Comparison of ENCODE assay signal across 8 mouse cellular contexts in genomic region chr4:107836758-107837157, GRCm38 (mm10). TPM values are rescaled to one million over a fixed set of nuclear protein-coding genes. Genes with fewer than 3 reads are reported as not detected.
DNase-seq lines count a peak whose midpoint lies in the region; ATAC-seq lines count a peak whose summit lies in the region.

No protein-coding gene starts in this region.

- H3K27me3 ChIP-seq in kidney, embryonic 14.5 days (ENCODE audit: control insufficient read depth, insufficient read depth, low read length), result no peaks in the 10 kb centered on the region
- H3K27me3 ChIP-seq in midbrain, embryonic 16.5 days (ENCODE audit: control insufficient read depth, insufficient read depth, low read depth, low read length), result no peaks in the 10 kb centered on the region

- H3K27ac ChIP-seq in kidney, embryonic 14.5 days (ENCODE audit: low read depth, low read length), result no peak overlapping the region
- peak overlapping the region; percentile 87 for H3K27ac ChIP-seq in midbrain, embryonic 16.5 days (ENCODE audit: low read length)

- no peak overlapping the region for H3K4me2 ChIP-seq in kidney, embryonic 14.5 days (replicated peaks; ENCODE audit: low read depth, low read length)
- 0 out of 2 replicates have a peak overlapping the region, but pooled peaks have one; percentile 11 for H3K4me2 ChIP-seq in midbrain, embryonic 16.5 days (ENCODE audit: low read length)

- H3K36me3 ChIP-seq in kidney, embryonic 14.5 days (ENCODE audit: control insufficient read depth, insufficient read depth, low read length), result no peaks in the 10 kb centered on the region
- H3K36me3 ChIP-seq in midbrain, embryonic 16.5 days (ENCODE audit: control insufficient read depth, insufficient read depth, low read length), result no peaks in the 10 kb centered on the region; the same call in 1 of the 2 replicates

- ATAC-seq in kidney, embryonic 14.5 days (ENCODE audit: low FRiP score, low TSS enrichment), result no peak
- peak; percentile 32 for ATAC-seq in midbrain, embryonic 16.5 days

- 87% methylated on average over 5 of the region's 5 CpGs for WGBS in kidney, embryonic 14.5 days
- WGBS in midbrain, embryonic 16.5 days, result 13% methylated on average over 5 of the region's 5 CpGs

- no peak overlapping the region for H3K9ac ChIP-seq in kidney, embryonic 14.5 days (ENCODE audit: low read depth, low read length)
- H3K9ac ChIP-seq in midbrain, embryonic 16.5 days (ENCODE audit: low read depth, low read length), result no peak overlapping the region

- no peak overlapping the region for H3K4me3 ChIP-seq in kidney, embryonic 14.5 days (ENCODE audit: low read length)
- H3K4me3 ChIP-seq in midbrain, embryonic 16.5 days (ENCODE audit: low read depth, low read length), result no peak overlapping the region

- no peaks in the 10 kb centered on the region for H3K9me3 ChIP-seq in kidney, embryonic 14.5 days (ENCODE audit: control insufficient read depth, low read length)
- no peaks in the 10 kb centered on the region for H3K9me3 ChIP-seq in midbrain, embryonic 16.5 days (replicated peaks; ENCODE audit: control insufficient read depth, low read length, poor library complexity, severe bottlenecking)

- peak; percentile 68 for DNase-seq in kidney, postnatal 10 days
- peak; percentile 73 for DNase-seq in embryo, embryonic 11 days
- DNase-seq in kidney, postnatal 4 days, result peak; percentile 67 to 78
- no peak for DNase-seq in urinary bladder, postnatal 14 days (ENCODE audit: low spot score)
- DNase-seq in gastrocnemius, adult 18-20 months (ENCODE audit: low spot score), result no peak
- DNase-seq in gastrocnemius, postnatal 25 days, result no peak

- 0 out of 2 replicates have a peak, but pooled peaks cover 5% of the 10 kb centered on the region for H3K4me1 ChIP-seq in kidney, embryonic 14.5 days (ENCODE audit: control insufficient read depth, insufficient read depth, low read length)
- H3K4me1 ChIP-seq in midbrain, embryonic 16.5 days (ENCODE audit: control insufficient read depth, insufficient read depth, low read length), result peaks cover 74% of the 10 kb centered on the region

RNA-seq across cellular contexts. Expression of gene Lrp8, which starts 34.7 kb away (rescaled TPM):
- 3.6 and 4.2 TPM in 2 replicates for polyA plus RNA-seq in kidney, embryonic 14.5 days (2014; fragmentation: Nextera tagmentation; extraction: Ambion mirVana)
- 44.4 and 56.0 TPM in 2 replicates for polyA plus RNA-seq in midbrain, embryonic 16.5 days (2015; fragmentation: Nextera tagmentation; extraction: Ambion mirVana)
- total RNA-seq in gastrocnemius, adult 18-20 months (2021), result under 1 TPM; 0.05 to 0.07 TPM
- total RNA-seq in gastrocnemius, postnatal 25 days (2021), result under 1 TPM in 1 of 2 experiments, not detected in 1; 0.29 TPM

RNA-seq across cellular contexts. Expression of gene Magoh, which starts 42.8 kb away (rescaled TPM):
- 229 and 331 TPM in 2 replicates for polyA plus RNA-seq in kidney, embryonic 14.5 days (2014; fragmentation: Nextera tagmentation; extraction: Ambion mirVana)
- polyA plus RNA-seq in midbrain, embryonic 16.5 days (2015; fragmentation: Nextera tagmentation; extraction: Ambion mirVana), result 103 and 108 TPM in 2 replicates
- 10 to 100 TPM; 25.6 to 32.3 TPM for total RNA-seq in gastrocnemius, adult 18-20 months (2021)
- 10 to 100 TPM; 19.9 to 25.8 TPM for total RNA-seq in gastrocnemius, postnatal 25 days (2021)

RNA-seq across cellular contexts. Expression of gene 0610037L13Rik, which starts 52.9 kb away (rescaled TPM):
- 126 and 148 TPM in 2 replicates for polyA plus RNA-seq in kidney, embryonic 14.5 days (2014; fragmentation: Nextera tagmentation; extraction: Ambion mirVana)
- polyA plus RNA-seq in midbrain, embryonic 16.5 days (2015; fragmentation: Nextera tagmentation; extraction: Ambion mirVana), result 86.7 and 88.1 TPM in 2 replicates
- 10 to 100 TPM; 40.5 to 53.7 TPM for total RNA-seq in gastrocnemius, adult 18-20 months (2021)
- 10 to 100 TPM; 43.6 to 48.4 TPM for total RNA-seq in gastrocnemius, postnatal 25 days (2021)

Comparison
In these comparisons a context has a peak if more than half of its experiments do, and no peak if none do; other contexts are left out.
1. DNase-seq: peak in kidney, postnatal 10 days (single experiment), embryo, embryonic 11 days (single experiment) and kidney, postnatal 4 days (2 of 2); none in urinary bladder, postnatal 14 days (single experiment), gastrocnemius, adult 18-20 months (single experiment) and gastrocnemius, postnatal 25 days (single experiment).